Mouse (Mus musculus) kidney, postnatal 25 days (tissue): ENCODE data around the gene Plac1.

Experiments
- DNase-seq, 2 experiments: peaks; one replicate each; pipeline ENCODE4 v3.0.0; 2021; ENCODE audit warnings: mixed read lengths in 2 of 2

Gene Plac1

DNA sequence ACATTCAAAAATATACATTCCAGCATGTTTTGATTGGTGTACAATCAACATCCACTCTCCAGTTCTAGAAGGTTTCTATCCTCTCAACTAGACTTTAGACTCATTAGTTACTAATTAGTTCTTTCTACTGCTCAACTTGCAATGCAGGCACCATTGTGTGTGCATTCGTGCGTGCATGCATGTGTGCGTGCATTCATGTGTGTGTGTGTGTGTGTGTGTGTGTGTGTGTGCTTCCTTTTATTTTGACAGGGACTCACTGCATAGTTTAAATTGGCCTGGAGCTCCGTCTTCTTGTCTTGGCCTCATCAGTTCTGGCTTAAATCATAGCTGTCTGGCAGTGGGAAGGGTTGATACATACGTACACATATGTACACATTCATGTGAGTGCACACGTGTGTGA, 198.9 kb downstream of the Plac1 start:
- no peak for DNase-seq

DNA sequence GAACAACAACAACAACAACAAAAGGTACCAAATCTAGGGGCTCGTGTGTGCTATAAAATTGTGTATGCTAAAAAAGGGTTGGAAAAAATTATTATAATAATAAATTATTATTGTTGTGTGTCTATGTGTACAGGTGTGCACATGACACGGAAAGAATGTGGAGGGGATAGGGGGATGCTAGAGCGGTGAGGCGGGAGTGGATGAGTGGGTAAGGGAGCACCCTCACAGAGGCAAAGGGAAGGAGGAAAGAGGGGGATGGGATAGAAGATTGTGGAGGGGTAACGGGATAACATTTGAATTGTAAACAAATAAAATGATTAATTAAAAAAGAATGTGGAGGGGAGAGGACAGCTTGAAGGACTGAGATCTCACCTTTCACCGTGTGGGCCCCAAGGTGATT, 199.8 kb downstream of the Plac1 start:
- DNase-seq: no peak

DNA sequence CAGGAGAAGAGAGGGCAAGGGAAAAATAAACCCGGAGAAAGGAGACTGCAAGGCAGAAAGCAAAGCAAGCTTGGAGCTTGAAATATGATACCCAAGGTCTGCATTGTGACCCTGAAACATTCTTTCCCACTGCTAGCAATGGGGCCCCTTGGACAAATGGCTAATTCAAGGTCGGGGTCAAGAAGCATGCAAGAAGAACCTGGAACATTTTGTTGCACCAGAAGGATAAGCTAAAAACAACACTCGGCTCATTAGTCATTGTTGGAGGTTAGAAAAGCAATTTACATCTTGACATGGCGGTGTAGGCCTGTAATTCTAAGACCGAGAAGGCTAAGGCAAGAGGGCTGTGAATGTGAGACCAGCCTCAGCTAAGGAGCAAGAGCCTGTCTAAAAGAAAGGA, 200.3 kb downstream of the Plac1 start:
- peak in 1 of 2 experiments; percentile 41 for DNase-seq

DNA sequence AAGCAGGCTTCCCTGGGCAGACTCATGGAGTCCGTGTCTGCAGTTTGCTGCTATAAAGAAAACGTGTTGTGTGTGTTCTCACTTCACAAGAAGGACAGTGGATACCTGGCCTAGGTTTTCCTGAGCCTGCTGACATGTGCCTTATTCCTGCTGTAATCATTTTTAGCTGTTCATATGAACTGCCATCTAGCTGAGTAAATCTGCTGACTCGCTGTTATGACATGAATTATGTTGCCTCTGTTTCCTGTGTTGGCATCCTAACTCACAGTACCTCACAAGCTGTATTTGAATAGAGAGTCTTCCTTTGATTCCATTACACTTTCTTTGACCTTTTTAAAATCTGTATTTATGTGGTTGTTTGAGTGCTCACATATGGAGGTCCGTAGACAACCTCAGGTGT, 201.7 kb downstream of the Plac1 start:
- DNase-seq: no peak

DNA sequence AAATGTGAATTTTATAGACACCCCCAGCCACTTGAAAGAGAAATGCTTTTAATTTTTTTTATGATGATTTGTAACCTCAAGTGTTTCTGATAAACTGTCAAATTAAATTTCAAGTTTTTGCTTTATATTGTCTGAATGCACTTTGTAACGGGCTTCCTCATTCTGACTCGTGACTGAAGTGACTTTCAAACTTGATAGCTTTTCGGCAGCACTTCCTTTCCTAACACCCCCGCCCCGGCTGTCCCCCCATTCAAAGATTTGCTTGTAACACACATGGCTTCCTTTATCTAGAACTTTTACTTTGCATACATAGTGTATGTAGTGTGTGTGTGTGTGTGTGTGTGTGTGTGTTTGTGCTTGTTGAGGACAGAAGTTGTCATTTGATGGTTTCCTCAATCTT, 210.4 kb downstream of the Plac1 start:
- no peak for DNase-seq

DNA sequence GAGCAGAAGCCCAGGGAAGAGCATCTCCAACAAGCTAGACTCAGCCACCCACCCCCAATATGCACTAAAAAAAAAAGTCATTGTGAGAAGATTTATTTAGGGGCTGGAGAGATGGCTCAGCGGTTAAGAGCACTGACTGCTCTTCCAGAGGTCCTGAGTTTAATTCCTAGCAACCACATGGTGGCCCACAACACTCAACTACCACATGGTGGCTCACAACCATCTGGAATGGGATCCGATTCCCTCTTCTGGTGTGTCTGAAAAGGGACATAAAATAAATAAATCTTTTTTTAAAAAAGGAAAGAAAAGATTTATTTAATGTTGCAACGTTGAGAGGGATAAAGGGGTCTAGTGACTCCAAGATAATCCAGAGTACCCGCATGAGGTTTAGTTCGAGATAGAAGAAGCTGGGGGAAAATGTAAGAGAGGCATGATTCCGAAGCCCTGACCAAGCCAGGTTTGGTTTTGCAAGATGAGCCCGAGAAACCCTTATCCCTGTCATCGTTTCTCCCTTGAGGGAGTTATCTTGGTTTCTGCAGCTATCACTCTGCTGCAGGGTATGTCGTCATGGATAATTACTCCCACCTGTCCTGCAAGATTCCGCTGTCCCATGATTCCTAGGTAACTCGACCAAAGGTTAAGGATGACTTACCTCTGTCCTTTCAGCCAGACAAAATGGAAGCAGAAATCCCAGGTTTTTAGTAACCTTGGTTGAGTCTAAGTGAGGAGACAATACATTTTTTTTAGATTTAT, 214.3 kb downstream of the Plac1 start:
- no peak for DNase-seq

DNA sequence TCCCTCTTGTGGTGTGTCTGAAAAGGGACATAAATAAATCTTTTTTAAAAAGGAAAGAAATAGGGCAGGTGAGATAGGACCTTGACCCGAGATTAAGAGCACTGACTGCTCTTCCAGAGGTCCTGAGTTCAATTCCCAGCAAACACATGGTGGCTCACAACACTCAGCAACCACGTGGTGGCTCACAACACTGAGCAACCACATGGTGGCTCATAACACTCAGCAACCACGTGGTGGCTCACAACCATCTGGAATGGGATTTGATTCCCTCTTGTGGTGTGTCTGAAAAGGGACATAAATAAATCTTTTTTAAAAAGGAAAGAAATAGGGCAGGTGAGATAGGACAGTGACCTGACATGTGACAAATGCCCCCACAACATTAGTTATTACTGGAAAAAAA, 215.6 kb downstream of the Plac1 start:
- peak; percentile 19 to 45 for DNase-seq

DNA sequence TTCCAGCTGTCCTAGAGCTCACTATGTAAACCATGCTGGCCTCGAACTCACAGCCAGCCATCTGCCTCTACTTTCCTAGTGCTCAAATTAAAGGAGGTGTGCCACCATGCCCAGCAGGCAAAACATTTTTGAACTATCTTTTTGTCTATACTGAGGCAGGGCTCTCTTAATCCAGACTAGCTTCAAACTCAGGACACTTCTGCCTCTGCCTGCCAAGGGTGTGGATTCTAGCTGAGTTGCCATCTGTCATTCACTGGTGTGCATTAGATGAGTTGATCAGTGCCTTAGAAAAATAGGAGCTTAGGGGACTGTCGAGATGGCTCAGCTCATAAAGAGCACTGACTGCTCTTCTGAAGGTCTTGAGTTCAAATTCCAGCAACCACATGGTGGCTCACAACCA, 216.9 kb downstream of the Plac1 start:
- no peak for DNase-seq
